Mouse (Mus musculus): Measurements from ENCODE around the gene S100a5. TPM values are rescaled to one million over a fixed set of nuclear protein-coding genes. Genes with fewer than 3 reads are reported as not detected.

The S100a5 gene
- total RNA-seq, 4 experiments from 2014 or later = not detected

DNA sequence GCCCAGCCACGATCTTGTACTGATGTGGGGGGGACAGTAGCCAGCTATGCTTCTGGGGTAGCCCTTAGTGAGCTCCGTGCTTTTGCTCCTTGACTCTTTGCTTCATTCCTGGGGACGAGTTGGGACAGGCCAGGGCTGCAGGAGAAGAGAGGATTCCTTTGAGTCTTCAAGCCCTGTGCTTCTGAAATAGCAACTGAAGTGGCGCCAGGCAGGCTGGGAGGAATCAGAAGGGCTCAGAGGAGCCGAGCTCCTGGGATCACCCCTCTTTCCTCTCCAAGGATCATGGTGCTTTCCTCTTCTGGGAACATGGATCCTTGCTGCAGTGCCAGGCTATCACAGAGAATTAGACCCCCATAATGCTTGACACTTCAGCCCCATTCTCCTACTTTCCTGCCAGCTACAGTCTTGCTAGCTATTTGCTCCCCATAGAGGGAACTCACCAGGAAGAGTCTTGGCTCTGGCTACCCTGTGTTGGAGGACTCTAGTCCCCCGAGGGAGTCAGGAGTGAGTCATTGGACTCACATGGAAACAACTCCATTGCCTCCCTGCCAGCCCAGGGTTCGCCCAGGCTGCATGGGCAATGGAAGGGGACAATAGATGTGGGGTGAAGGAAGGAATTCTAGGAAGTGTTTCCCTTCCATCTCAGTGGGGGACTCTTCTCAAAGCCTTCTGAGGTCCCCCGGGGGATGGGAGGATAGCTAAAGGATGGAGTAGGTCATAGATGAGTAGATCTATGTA is 7.7 kb upstream of the S100a5 start:
- no peak for DNase-seq

DNA sequence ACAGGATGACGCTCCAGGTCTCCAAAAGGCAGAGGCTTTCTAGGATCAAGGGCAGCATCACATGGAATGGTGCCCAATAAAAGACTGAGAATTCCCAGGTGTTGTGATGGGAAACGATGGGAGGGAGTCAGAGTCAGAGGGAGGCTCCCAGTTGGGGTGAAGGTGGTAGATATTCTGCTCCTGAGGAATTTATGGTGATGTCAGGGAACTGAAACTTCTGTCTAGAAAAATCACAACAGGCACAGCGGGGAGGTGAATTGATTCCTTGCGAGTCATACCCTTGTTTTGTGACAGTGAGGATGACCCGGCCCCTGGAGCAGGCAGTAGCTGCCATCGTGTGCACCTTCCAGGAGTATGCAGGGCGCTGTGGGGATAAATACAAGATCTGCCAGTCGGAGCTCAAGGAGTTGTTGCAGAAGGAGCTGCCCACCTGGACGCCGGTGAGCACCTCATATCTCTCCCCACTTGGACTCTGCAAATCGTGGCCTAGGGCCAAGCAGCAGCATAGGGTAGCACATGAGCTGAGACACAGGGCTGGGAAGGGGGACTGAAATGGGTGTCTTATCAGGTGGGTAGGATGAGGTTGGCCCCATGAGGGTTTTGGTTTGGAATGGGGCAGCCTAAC is 6.7 kb upstream of the S100a5 start, which contains the start of gene Gm42674:
Gm42674 (plus strand) TSS at position 419 of the 625 bp plus-strand sequence.
- no peak for DNase-seq

DNA sequence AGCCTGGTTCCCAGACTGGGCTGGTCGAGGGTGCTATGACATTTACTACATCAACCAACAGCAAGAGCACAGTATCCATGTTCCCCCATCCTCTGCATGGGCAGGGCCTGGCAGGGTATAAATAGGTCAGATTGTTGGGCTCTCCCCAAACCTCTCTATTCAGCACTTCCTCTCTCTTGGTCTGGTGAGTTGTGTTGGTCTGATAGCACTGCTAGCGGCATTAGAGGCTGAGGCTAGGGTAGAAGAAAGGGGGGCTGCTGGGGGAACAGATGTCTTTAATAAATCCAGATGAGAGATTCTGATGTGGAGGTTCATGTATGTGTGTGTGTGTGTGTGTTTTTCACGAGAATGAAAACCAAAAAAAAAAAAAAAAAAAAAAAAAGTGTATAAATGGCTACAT is 4.7 kb upstream of the S100a5 start, which contains the start of gene S100a4:
S100a4 (plus strand) TSS at position 149 of the 400 bp plus-strand sequence.
- no peak for DNase-seq

DNA sequence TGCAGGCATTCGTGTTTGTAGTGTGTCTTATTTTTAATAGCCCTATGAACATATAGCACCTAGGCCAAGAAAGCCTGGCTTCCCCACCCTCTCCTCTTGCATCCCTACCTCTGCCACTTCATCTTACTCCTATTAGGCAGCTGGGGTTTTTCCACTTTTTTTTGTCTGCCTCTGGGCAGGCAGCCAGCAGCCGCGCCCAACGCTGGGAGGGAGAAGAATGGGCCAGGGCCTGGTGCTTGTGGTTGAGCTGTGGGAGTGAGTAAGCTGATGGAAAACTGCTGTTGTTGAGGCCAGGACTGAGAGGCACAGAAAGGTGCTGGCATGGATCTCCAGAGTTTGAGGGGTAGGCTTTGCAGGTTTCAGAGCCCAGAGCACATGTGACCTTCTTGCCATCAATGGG is 3.9 kb upstream of the S100a5 start:
- DNase-seq = peak; percentile 84

DNA sequence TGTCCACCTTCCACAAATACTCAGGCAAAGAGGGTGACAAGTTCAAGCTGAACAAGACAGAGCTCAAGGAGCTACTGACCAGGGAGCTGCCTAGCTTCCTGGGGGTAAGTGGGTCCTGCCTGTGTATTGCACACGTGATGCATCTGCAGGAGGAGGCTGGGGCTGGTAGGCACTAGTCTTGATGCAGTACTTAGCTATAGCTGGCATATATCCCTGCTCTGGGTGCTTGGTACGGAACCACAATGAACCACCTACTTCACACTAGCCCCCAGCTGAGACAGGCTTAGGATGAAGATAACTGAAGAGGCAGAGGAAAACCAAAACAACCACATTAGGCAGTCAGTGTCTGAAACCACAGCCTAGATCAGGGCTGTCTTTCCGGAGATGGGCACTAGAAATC is 3.3 kb upstream of the S100a5 start:
- DNase-seq = no peak

DNA sequence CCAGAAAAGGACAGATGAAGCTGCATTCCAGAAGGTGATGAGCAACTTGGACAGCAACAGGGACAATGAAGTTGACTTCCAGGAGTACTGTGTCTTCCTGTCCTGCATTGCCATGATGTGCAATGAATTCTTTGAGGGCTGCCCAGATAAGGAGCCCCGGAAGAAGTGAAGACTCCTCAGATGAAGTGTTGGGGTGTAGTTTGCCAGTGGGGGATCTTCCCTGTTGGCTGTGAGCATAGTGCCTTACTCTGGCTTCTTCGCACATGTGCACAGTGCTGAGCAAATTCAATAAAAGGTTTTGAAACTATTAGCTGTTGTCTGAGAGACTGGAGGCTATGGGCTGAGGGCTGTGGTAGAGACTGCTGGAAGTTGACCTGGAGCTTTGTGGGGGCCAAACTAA is 2.6 kb upstream of the S100a5 start:
- DNase-seq = no peak

DNA sequence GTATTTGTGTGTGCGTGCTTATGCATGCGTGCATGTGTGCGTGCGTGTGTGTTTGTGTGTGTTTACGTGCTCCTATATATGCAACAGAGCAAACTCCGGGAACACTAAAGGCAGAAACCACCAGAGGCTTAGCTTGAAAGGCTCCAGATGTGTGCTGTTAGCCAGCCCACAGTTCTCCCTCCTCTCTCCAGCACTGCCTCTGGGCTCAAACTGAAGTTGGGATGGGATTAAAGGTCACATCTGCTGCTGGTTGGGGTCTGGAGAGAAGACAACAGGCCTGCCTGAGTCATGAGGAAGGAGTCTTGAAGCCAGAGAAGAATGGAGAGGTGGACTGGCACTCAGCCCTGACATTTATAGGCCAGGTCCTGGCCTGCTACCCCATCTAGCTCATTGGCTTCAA is 2.1 kb upstream of the S100a5 start:
- no peak for DNase-seq

DNA sequence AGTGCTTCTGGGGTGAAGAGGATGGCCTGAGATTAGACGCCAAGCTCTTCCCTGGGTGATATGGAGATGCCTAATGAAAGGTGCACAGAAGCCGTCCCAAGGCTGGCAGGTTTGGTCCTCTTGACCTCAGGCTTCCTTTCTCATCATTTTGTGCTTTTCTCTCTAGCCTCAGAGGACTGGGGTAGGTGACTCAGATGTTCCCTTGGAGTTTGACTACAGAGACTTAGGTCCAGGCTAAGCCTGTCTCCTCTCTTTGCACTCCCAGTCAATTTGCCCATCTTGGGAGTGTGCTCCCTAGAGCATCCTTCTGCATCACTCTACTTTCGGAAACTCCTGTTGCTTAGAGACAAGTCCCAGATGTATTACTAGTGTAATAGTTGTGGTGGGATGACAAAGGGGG is 962 bp upstream of the S100a5 start:
- no peak for DNase-seq

DNA sequence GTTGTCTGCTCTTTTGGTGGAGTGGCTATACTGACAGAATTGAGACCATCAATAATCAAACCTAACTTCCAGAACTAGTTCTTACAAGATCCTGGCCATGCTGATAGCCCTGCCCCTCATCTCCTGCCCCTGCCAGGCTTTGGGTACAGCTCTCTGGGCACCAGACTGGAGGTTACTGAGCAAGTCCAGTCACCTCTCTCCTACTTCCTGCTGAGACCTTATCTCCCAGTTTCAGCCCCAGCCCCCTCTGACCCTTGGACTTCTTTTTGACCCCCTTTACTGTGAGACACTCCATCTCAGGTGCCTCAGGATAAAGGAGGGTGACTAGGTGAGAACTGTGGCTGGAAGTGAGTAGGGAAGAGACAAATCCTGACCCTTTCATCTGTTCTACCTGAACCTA is 779 bp downstream of the S100a5 start:
- no peak for DNase-seq

DNA sequence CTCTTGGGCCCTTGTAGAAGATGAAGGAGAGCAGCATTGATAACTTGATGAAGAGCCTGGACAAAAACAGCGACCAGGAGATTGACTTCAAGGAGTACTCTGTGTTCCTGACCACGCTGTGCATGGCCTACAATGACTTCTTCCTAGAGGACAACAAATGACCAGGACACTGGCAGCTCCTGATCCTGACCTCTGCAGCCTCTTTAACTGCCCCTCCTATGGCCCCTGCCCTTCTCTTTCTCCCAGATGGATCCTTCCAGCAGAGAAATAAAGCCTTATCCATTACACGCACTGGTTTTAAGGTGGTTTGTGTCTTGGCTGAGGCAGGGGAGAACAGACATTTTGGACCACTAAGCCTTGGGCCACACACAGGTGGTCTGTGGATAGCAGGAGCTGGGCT is 3.2 kb downstream of the S100a5 start:
- no peak for DNase-seq

DNA sequence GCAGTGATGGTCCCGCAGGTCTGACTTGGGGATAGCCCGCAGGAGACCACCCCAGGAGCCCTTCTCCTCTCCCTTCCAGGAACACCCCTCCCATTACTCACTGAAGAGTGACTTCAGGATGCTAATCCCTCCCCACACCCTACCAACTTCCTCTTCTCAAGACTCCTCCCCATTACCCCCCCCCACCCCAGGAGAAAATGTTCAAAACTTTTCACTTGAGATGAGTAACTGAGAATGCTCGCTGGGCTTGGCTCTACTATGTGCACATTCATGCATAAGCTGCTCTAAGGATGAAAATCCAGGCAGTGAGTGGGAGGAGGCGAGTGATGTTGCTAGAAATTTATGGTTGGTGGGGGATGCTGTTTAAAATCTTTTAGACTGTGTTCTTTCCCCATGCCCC is 3.7 kb downstream of the S100a5 start:
- no peak for DNase-seq

DNA sequence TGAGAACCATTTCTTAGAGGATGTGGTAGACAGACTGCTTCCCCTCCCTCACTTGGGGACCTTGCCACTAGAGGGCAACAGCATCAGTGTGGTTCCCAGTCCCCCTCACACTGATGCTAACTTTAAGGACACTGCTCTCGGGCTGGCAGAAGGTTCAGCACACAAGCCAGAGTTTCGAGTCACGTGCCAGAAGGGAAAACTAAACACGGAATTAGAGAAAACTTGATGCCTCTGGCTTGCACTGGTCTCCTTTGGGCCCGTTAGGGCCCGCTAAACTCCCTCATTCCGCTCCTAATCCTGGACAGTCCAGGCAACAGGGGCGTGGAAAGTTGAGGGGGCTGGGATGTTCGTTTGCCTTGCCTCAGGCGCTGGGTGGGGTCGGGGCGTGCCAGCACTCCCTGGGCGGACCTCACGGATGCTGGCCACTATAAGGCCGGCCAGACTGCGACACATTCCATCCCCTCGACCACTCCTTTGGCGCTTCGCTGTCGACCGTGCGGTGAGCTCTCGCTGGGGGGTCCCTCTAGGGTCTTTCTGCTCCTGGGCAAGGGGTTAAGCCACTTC is 4.5 kb downstream of the S100a5 start, which contains the start of gene S100a6:
S100a6 (plus strand) TSS at position 155 of the 564 bp plus-strand sequence.
- peak; percentile 28 for DNase-seq

DNA sequence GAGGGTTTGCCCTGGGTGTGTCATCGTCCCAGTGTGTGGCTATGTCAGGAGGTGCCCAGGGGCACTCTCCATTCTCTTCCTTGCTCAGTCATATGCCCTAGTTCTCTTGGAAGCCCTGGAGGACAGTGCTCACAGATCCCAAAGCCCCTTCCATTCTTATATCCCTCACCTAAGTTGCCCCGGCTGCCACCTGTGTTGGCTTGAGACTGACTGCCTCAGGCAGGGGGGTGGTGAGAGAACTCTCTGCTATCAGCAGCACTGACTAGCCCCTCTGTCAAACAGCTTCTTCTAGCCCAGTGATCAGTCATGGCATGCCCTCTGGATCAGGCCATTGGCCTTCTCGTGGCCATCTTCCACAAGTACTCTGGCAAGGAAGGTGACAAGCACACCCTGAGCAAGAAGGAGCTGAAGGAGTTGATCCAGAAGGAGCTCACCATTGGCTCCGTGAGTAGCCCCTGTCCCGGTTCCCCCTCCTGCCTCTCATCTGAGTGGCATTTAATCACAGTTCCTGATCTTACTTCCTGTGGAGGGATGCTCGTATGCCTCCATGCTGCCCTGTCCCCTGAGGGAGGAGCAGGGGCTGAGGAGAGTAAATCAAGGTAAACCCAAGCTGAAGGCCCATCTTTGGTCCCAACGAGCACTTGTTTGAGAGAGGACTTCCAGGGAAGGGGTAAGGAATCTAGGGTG is 5.3 kb downstream of the S100a5 start:
- no peak for DNase-seq

DNA sequence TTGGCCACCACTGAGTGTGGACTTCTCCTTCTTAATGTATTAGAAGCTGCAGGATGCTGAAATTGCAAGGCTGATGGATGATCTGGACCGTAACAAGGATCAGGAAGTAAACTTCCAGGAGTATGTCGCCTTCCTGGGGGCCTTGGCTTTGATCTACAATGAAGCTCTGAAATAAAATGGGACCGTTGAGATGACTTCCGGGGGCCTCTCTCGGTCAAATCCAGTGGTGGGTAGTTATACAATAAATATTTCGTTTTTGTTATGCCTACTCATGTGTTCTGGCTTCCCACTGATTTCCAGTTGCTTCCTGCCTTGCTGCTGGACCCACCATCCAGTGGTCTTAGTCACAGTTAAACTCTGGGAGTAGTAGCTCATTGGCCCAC is 5.8 kb downstream of the S100a5 start:
- DNase-seq = no peak

DNA sequence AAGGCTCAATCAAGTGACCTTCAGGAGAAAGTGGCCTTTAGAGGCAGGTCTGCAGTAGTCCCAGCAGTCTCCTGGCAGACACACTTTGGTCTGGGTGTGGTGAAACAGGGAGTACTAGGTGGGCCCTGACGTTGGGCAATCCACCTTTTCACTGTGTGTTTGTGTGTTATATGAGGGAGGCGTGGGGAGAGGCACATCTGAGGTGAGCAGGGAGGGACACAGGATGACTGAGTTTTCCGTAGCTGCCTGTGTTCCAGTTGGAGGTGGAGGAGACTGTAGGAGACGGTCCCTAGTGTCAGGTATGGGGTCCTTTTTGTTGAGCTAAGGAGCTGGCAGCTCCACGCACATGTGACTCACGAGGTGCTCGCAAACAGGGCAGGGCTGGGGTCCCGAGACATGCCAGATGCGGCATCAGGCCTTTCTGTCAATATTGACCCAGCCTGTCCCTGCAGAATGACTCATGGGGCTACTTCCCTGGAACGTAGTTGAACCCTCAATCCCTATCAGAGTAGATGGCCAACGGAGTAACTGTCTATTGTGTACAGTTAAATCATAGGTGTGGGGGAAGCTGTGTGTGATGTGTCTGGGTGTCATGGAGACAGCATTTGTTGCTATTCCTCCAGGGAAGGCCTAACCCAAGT is 6.4 kb downstream of the S100a5 start:
- DNase-seq = no peak

DNA sequence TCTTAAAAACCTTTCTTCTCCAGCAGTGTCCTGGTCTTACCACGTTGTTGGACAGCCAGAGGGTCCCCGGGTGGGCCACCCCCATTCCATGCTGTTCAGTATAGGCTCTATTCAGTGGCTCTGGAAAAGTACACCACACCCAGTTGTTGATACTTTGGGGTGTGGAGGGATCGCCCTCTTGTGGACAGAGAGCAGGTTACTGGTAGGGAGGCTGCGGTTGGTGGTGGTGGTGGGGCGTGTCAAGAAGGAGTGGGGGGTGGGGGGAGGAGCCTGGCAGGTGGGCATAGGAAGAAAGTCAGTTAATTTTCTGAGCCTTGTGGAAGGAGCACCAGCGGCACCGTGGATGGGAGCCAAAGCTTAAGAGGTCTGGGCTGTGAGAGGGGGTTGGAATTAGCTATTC is 7.1 kb downstream of the S100a5 start:
- peak; percentile 61 for DNase-seq

DNA sequence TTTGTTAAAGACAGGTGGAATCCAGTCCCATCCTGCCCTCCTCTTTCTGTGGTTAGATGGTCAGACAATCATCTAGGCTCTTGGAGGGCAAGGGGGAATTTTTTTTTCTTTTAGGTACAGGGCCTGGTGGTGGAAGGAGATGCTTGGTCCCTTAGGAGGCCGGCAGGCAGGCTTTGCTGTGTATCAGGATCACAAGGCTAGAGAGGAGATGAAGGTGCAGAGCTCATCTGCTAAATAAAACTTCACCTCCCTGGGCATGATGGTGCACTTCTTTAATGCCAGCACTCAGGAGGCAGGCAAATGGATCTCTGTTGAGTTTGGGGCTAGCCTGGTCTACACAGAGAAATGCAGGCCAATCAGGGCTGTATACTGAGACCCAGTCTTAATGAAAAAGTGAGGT is 7.6 kb downstream of the S100a5 start:
- no peak for DNase-seq

DNA sequence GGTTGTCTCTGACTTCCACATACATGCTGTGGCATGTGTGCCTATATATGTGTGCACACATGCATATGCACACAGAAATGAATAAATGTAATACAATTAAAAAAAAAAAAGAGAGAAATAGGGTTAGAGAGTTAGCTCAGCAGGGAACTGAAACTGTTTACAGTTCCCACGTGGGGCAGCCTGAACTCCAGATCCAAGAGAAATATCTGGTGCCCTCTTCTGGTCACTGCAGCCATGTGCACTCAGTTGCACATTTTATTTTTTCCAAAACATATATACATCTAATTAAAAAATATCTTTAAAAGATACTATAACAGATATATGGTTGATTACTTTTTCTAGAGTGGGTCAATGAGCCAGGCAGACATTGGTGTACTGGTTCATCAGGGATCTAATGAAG is 9.3 kb downstream of the S100a5 start:
- no peak for DNase-seq

DNA sequence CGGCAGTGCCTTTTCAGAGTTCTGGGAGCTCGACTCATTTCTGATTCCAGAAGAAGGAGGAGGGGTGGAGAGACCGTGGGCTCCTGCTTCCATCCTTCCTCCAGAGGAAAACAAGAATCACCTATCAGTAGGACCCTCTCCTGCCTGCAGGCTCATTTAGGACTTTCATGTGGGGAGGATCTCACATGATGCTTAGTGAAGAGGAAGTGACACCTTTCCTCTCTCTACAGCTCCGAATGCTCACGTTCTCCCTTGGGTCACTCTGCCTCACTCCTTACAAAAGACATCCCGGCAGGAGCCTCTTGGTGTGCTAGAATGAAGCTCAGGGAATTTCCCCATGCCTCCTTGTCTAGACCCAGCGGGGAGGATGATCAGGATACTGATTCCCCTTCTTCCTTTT is 13.2 kb downstream of the S100a5 start:
- DNase-seq = no peak

DNA sequence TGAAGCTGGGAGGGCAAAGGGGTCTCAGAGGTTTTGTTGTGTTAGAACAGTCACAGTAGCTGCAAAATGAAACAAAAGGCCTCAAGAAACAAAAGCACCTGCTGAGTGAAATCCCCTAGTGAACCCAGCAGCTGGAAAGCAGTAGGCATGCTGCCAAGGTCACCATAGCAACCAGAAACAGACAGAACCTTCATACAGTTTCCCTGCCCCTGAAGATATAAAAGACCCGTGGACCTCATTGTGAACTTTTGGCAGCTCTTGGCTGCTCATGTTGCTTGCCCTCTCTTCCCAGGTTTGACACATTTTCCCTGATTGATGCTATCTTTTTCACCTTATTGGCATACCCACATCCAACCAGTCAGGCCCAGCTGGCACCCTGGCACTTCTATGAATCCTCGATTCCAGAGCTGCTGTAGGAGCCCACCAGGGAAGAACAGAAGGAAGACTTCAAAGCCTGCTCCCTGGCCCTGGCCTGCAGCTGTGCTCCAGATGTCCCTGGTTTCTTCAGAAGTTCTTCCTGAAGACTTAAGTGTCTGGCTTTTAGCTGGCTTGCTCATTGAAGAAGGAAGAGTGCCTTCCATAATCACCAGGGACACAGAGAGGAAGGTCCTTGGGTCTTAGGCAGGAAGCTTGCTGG is 15.2 kb downstream of the S100a5 start:
- peak; percentile 53 for DNase-seq

DNA sequence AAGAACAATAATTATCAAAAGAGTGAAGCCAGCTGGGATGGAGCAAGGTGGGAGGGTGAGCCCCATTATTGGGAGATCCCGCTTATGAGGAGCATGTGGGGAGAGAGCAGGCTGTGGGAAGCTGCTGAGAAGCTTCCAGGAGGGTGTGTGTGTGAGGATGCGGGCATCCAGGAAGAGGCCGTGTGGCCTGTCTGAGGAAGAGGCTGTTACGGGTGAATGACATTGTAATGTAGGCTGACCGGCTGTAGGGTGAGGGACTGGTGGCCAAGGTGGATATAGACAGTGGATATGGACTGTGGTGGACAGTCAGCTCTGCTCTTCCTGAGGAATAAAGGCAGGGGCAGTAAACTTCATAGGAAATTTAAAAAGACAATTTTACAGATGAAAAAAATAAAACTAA is 17.2 kb downstream of the S100a5 start:
- DNase-seq = no peak
